Mouse (Mus musculus): ENCODE measurements at regions not wholly inside any gene's neighbourhood (a gene's known extent, or its start where the extent isn't known, plus 50 kb on each side); places are given as distances from the start of the nearest gene placed in this dataset.
A peak's percentile ranks its signal among the peaks of the same experiment; 100 is the strongest.
"Not testable (repeated sequence)": the region's sequence is repeated elsewhere in the genome, so short reads cannot be mapped to it uniquely, and the experiment has no call there.

DNA sequence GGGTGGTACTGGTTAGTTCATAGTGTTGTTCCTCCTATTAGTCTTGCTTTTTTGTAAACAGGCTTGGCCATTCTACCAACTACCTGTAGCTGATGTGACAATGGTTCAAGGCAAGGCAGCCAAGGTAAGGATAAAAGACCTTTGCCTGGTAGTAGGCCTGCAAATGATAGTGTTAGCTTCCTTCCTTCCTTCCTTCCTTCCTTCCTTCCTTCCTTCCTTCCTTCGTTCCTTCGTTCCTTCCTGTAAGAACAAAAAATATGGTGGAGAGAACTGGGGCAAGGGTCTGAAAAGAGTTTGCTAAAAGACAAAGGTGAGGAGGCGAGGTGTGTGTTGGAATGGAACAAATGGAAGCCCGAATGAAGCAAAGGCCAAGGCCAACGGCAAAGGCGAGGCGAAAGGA is 84.8 kb upstream of the Ezh2 start:
- not testable (repeated sequence) for ATAC-seq (ENCODE audit: extremely low read depth, insufficient number of reproducible peaks, low FRiP score, poor library complexity, severe bottlenecking)

DNA sequence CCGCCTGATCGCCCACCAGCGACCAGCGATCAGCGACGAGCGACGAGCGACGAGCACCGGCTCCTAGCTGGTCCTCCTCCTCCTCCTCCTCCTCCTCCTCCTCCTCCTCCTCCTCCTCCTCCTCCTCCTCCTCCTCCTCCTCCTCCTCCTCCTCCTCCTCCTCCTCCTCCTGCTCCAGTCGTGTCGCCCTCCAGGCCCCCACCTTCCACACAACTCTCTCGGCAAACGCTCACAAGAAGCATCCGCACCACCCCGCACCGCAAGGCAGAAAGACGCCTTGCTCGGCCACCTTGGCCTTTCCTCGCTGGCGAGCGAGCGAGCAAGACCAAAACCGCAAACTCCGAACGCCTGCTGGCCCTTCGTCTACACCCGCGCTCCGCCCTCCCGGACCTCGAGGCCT is 77.6 kb upstream of the Ezh2 start:
- not testable (repeated sequence) for ATAC-seq (ENCODE audit: extremely low read depth, insufficient number of reproducible peaks, low FRiP score, poor library complexity, severe bottlenecking)

DNA sequence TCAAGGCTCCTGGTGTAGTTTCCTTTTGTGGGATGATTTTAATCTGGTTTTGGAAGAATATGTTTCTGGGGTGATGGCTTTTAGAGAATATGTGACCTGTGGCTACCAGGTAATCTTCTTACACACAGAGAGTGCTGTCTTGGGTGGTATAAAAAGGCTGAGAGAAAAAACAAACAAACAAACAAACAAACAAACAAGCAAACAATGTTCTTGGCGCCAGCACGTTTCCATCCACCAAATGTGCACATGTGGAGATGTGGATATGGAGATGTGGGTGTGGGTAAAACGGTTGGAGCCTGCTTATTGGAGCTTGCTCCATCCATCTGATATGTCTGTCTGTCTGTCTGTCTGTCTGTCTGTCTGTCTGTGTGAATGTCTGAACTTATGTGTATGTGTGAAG is 57.7 kb upstream of the Ezh2 start:
- ATAC-seq (ENCODE audit: extremely low read depth, insufficient number of reproducible peaks, low FRiP score, poor library complexity, severe bottlenecking) = not testable (repeated sequence)

DNA sequence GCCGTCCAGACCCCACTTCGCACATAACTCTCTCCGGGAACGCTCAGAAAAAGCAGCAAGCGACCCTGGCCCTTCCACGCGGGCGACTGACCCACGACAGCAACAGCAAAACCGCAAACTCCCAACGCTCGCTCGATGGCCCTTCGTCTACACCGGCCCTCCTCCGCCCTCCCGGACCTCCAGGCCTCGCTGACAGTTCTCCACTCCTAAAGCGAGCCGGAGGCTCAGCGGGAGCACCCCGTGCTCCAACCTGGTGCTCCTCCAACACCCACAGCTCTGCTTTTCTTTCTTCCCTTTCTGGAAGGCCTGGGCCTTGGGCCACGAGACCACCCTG is 56.2 kb upstream of the Ezh2 start:
- ATAC-seq (ENCODE audit: extremely low read depth, insufficient number of reproducible peaks, low FRiP score, poor library complexity, severe bottlenecking) = not testable (repeated sequence)

DNA sequence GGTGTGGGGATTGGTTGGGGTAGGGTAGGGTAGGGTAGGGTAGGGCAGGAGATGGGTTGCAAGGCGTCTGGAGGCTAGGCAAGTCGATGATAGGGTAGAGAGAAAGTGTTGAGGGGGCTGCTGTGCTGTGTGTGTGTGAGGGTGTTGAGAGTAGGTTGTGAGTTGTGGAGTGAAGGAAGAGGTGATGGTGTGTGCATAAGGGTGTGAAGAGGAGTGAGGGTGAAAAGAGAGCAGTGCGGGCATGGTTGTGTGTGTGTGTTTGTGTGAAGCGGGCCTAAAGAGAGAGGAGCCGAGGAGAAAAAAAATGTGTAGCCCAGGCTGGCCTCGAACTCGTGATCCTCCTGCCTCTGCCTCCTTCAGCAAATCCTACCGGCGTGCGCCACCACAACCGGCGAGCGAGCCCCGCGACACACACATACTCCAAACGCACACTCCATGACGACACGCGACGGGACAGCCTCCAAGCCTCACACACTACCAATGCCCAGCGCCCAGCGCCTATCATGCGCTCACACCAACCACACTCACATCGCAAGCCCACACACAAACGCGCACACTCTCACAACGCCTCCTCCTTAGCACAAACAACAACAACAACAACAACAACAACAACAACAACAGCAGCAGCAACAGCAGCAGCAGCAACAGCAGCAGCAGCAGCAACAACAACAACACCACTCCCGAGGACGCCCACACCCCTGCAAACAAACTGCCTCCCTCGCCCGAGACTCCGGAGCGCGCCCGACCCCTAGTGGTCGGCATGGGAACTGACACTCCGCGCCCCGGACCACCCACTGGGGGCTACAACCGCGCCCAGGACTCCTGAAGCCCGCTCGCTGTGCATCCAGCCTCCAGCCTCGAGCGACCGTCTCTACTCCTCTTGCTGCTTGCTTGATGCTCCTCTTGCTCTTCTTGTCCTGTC is 55.6 kb upstream of the Ezh2 start:
- peak; percentile 84 for ATAC-seq (ENCODE audit: extremely low read depth, insufficient number of reproducible peaks, low FRiP score, poor library complexity, severe bottlenecking)

DNA sequence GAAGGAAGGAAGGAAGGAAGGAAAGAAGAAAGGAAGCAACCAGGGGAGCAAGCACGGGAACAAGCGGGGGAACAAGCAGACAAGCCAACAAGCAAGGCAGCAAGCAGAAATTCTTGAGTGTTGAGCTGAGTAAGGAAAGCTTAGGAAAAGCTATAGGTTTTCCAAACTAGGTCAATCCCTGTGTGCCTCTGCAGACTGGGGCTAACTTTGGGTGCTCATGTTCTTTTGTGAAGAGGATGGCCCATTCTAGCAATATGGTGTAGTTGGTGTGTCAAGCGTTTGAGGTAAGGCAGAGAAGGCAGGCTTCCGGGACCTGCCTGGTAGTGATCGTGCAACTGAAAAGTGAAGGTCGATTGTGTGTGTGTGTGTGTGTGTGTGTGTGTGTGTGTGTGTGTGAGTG is 54.8 kb upstream of the Ezh2 start:
- ATAC-seq (ENCODE audit: extremely low read depth, insufficient number of reproducible peaks, low FRiP score, poor library complexity, severe bottlenecking) = no peak

DNA sequence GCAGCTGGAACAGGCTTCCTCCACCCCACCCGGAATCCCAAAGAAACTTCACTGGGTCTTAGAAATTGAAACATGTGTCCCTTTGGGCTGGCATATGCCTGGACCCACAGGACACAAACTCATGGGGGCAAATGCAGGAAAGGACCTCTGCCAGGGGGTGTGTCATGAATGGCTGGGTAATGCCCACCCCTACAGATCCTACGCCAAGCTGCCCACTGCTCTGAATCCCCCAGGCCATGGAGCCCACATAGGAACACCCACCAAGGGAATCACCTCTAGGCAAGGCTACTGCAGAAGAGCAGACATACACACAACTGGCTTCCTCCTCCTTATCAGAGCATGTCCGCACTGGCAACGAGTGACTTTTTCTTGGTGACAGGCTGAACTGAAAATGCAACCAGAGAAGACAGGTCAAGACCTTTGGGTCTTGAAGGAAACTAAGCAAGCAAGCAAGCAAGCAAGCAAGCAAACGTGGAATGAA is 54.4 kb upstream of the Ezh2 start:
- no peak for ATAC-seq (ENCODE audit: extremely low read depth, insufficient number of reproducible peaks, low FRiP score, poor library complexity, severe bottlenecking)

DNA sequence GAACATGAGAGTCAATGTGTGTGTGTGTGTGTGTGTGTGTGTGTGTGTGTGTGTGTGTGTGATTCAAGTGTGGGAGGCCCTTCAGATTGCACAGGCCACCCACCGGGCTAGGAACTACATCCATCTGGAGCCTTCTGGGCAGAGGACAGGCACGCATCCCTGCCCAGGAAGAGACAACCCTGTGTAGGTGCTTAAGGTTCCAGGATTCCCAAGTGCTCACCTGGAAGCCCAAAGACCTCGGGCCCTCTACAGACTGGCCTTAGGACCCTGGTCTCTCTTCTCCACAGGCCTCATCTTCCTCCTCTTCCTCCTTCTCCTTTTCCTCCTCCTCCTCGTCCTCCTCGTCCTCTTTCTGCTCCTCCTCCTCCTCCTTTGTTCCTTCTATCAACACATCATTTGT is 53.8 kb upstream of the Ezh2 start:
- ATAC-seq (ENCODE audit: extremely low read depth, insufficient number of reproducible peaks, low FRiP score, poor library complexity, severe bottlenecking) = no peak

DNA sequence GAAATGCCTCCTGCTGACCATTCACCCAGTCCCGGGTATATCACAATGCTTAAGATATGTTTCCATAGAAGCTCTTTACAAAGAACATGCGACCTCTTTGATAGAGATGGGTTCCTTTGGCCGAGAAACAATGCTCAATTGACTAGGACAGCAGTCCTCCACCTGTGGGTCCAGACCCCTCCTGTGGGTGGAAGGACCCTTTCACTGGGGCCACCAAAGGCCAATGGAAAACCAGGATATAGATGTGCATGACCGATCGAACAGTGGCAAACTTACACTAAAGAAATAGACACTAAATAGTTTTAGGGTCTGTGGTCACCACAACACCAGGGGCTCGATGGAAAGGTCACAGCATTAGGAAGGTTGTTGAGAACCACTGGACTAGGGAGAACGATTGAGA is 53.2 kb upstream of the Ezh2 start:
- no peak for ATAC-seq (ENCODE audit: extremely low read depth, insufficient number of reproducible peaks, low FRiP score, poor library complexity, severe bottlenecking)

DNA sequence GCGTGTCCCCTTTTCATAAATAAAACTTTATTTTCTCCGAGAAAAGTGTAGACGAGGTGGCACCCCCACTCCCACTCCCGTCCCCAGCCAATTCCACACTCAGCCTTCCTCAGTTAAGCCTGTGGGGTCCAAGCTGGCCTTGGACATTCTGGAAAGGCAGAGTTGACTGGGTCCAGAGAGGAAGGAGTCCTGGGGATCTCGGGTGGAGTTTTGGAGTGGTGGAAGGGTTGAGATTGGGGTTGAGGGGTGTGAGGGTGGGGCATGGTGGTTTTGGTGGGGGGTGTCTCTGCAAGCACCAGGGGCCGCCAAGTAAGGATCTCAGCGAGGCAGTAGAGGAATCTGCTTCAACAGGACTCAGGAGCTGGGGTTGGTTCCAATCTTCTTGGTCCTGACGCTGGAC is 52.7 kb upstream of the Ezh2 start:
- ATAC-seq (ENCODE audit: extremely low read depth, insufficient number of reproducible peaks, low FRiP score, poor library complexity, severe bottlenecking) = no peak

DNA sequence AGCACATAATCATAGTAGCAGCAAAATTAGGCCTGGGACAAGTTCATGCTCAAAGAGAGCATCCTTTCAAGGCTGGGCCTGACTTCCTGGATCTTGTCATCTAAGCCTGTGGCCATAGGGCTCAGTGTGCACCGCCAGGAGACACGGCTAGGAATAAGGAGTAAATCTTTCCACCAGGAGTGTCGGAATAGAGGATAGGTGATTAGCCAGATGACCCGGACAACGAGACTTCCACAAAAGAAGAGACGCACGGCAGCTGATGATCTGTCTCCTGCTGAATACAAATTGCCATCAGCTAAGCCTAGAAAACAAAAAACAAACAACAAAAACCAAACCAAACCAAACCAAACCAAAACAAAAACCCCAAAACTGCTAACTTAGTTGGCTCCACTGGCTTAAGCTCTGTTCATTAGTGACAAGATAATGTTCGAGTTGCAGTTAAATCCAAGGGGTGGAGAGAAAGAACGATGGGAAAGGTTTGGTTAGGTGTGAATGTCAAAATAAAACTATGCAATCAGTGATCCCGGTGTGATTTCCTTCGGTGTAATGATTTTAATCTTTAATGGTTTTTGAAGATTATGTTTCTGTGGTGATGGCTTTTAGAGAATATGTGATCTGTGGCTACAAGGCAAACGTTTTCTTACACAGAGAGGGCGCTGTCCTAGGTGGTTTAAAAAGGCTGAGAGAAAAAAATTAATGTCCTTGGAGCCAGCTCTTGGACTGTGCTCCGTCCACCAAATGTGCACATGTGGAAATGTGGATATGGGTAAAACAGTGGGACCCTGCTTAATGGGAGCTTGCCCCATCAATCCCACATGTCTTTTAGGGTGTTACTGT is 51.8 kb upstream of the Ezh2 start:
- no peak for ATAC-seq (ENCODE audit: extremely low read depth, insufficient number of reproducible peaks, low FRiP score, poor library complexity, severe bottlenecking)

DNA sequence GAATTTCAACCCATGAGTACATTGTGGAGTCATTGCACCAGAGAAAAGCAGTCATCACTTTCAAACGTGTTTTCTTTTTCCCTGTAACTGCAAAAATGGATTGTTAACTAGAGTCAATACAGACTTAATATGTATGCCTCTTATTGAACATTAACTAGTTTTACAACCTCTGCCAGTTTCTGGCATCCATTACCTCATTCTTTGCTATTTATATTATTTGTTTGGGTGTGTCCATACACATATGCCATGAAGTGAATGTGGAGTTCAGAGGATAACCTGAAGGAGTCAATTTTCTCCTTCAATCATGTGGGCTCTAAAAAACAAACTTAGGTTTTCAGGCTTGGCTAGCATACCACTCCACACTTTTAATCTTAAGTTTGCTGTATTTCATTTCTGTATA is 50.9 kb upstream of the Ezh2 start:
- ATAC-seq (ENCODE audit: extremely low read depth, insufficient number of reproducible peaks, low FRiP score, poor library complexity, severe bottlenecking) = no peak

All from neutrophil, adult 5-6 weeks (primary cell).